Mouse (Mus musculus) kidney, postnatal 0 days (tissue): ENCODE measurements around the gene Rnase12. TPM values are rescaled to one million over a fixed set of nuclear protein-coding genes. Genes with fewer than 3 reads are reported as not detected.
"Not testable (repeated sequence)": the region's sequence is repeated elsewhere in the genome, so short reads cannot be mapped to it uniquely, and the experiment has no call there.

Source experiments
- ATAC-seq: fragments of 200-750 bp; cut with Nextera tagmentation; replicated peaks from 2 replicates; pipeline ENCODE4 v1.8.0; 2017; ENCODE audit warnings: low read depth, moderate number of reproducible peaks, moderate TSS enrichment, moderate library complexity; ENCODE audit not compliant: low FRiP score
- DNase-seq: peaks from one replicate; pipeline ENCODE4 v3.0.0-alpha.2; 2016; ENCODE audit warnings: low spot score
- H3K27ac ChIP-seq: fragments of 300-500 bp; sonication (generic); 2 replicates; pipeline ENCODE4 v1.5.1; 2014; ENCODE audit warnings: mild to moderate bottlenecking
- H3K27me3 ChIP-seq: fragments of 300-500 bp; sonication (generic); 2 replicates; pipeline ENCODE4 v1.6.1; 2014; ENCODE audit warnings: low read length, mixed read lengths; ENCODE audit not compliant: insufficient read depth
- H3K36me3 ChIP-seq: fragments of 300-500 bp; sonication (generic); 2 replicates; pipeline ENCODE4 v1.6.1; 2014; ENCODE audit warnings: low read length, mixed read lengths; ENCODE audit not compliant: insufficient read depth
- H3K4me1 ChIP-seq: fragments of 300-500 bp; sonication (generic); replicated peaks from 2 replicates; pipeline ENCODE4 v1.6.1; 2014; ENCODE audit warnings: antibody characterized with exemption, low read length, mixed read lengths; ENCODE audit not compliant: insufficient read depth
- H3K4me2 ChIP-seq: fragments of 300-500 bp; sonication (generic); 2 replicates; pipeline ENCODE4 v1.6.1; 2014; ENCODE audit warnings: mild to moderate bottlenecking, low read length, moderate library complexity, mixed read lengths
- H3K4me3 ChIP-seq: fragments of 300-500 bp; sonication (generic); replicated peaks from 2 replicates; pipeline ENCODE4 v1.5.1; 2014; ENCODE audit warnings: low read depth, low read length
- H3K9ac ChIP-seq: fragments of 300-500 bp; sonication (generic); 2 replicates; pipeline ENCODE4 v1.6.1; 2014; ENCODE audit warnings: low read depth, low read length
- H3K9me3 ChIP-seq: fragments of 300-500 bp; sonication (generic); replicated peaks from 2 replicates; pipeline ENCODE4 v1.6.1; 2016; ENCODE audit warnings: low read length, inconsistent platforms, mixed read lengths
- CTCF ChIP-seq: IDR thresholded peaks from 2 replicates; pipeline ENCODE4 v1.5.1; 2016; ENCODE audit warnings: antibody characterized with exemption, low read depth, mild to moderate bottlenecking, moderate library complexity
- WGBS: fragments of 180-500 bp; shearing (Covaris S2); extraction: QIAGEN DNeasy Blood & Tissue Kit; methylation state at CpG from one replicate; pipeline ENCODE4 v1.1.7; 2014; 5-methylcytosine and 5-hydroxymethylcytosine counted together
- polyA plus RNA-seq: library from polyadenylated mRNA; unstranded; fragments of >200 nt; fragmentation: Nextera tagmentation; extraction: Ambion mirVana; gene quantifications from 2 replicates; pipeline ENCODE4 v1.2.1, GENCODE M21; 2015

Rnase12 gene
- polyA plus RNA-seq, 1 experiment from 2014 or later = 11.1 TPM

- 24% methylated on average over 1 of the region's 1 CpGs for WGBS
- ATAC-seq (0 out of 2 replicates have a peak, but pooled peaks have one; percentile 52), DNase-seq (peak; percentile 55)
- H3K4me3 ChIP-seq, H3K36me3 ChIP-seq, H3K27me3 ChIP-seq, H3K4me1 ChIP-seq, H3K9ac ChIP-seq, H3K9me3 ChIP-seq, H3K4me2 ChIP-seq, H3K27ac ChIP-seq: not testable (repeated sequence)
- peak; percentile 75 for TF ChIP-seq CTCF
Measured at GRCm38 (mm10) chr14:51098300-51098699, 40.8 kb upstream of the Rnase12 start.

- ATAC-seq (no peak), DNase-seq (peak; percentile 34)
- 38% methylated on average over 9 of the region's 9 CpGs for WGBS
- Histone ChIP-seq H3K27ac (no peak overlapping the region), H3K4me1 (no peaks in the 10 kb centered on the region), H3K9me3 (no peaks in the 10 kb centered on the region), H3K4me3 (no peak overlapping the region), H3K27me3 (no peaks in the 10 kb centered on the region), H3K36me3 (no peaks in the 10 kb centered on the region), H3K4me2 (no peak overlapping the region), H3K9ac (no peak overlapping the region)
- TF ChIP-seq CTCF = no peak
Measured at GRCm38 (mm10) chr14:51095736-51096524, 38.5 kb upstream of the Rnase12 start.

GRCm38 (mm10) chr14:51094921-51095320 lies 37.5 kb upstream of the Rnase12 start:
- Histone ChIP-seq H3K27ac (no peak overlapping the region), H3K9me3 (no peaks in the 10 kb centered on the region), H3K36me3 (no peaks in the 10 kb centered on the region), H3K4me3 (no peak overlapping the region), H3K9ac (no peak overlapping the region), H3K4me1 (no peaks in the 10 kb centered on the region), H3K4me2 (no peak overlapping the region), H3K27me3 (no peaks in the 10 kb centered on the region)
- TF ChIP-seq CTCF = no peak
- ATAC-seq (no peak), DNase-seq (no peak)
- WGBS = 77% methylated on average over 9 of the region's 9 CpGs

- no peak for TF ChIP-seq CTCF
- H3K36me3 ChIP-seq = no peaks in the 10 kb centered on the region
- no peaks in the 10 kb centered on the region for H3K4me1 ChIP-seq
- no peak overlapping the region for H3K27ac ChIP-seq
- H3K27me3 ChIP-seq = no peaks in the 10 kb centered on the region
- DNase-seq = no peak
- 80% methylated on average over 5 of the region's 5 CpGs for WGBS
- no peaks in the 10 kb centered on the region for H3K9me3 ChIP-seq
- no peak overlapping the region for H3K4me2 ChIP-seq
- H3K9ac ChIP-seq = no peak overlapping the region
- ATAC-seq = no peak
- H3K4me3 ChIP-seq = no peak overlapping the region
Measured at GRCm38 (mm10) chr14:51094096-51094875, 36.8 kb upstream of the Rnase12 start.

GRCm38 (mm10) chr14:51093496-51093895 lies 36.0 kb upstream of the Rnase12 start:
- Histone ChIP-seq H3K9ac (no peak overlapping the region), H3K4me1 (no peaks in the 10 kb centered on the region), H3K4me2 (no peak overlapping the region), H3K27me3 (no peaks in the 10 kb centered on the region), H3K9me3 (no peaks in the 10 kb centered on the region), H3K4me3 (no peak overlapping the region), H3K36me3 (no peaks in the 10 kb centered on the region), H3K27ac (no peak overlapping the region)
- DNase-seq (no peak), ATAC-seq (no peak)
- 33% methylated on average over 3 of the region's 3 CpGs for WGBS
- no peak for TF ChIP-seq CTCF

- Histone ChIP-seq H3K4me2 (no peak overlapping the region; the same call in 1 of the 2 replicates), H3K4me1 (no peaks in the 10 kb centered on the region), H3K9me3 (no peaks in the 10 kb centered on the region), H3K4me3 (no peak overlapping the region), H3K27ac (no peak overlapping the region), H3K9ac (no peak overlapping the region), H3K36me3 (no peaks in the 10 kb centered on the region), H3K27me3 (no peaks in the 10 kb centered on the region)
- DNase-seq = no peak
- 50% methylated on average over 8 of the region's 8 CpGs for WGBS
- ATAC-seq = no peak
- no peak for TF ChIP-seq CTCF
Measured at GRCm38 (mm10) chr14:51092073-51092620, 34.7 kb upstream of the Rnase12 start.
